Mouse (Mus musculus): Measurements from ENCODE around the gene Stat2.
"Not testable (repeated sequence)": the region's sequence is repeated elsewhere in the genome, so short reads cannot be mapped to it uniquely, and the experiment has no call there.

The Stat2 gene

DNA sequence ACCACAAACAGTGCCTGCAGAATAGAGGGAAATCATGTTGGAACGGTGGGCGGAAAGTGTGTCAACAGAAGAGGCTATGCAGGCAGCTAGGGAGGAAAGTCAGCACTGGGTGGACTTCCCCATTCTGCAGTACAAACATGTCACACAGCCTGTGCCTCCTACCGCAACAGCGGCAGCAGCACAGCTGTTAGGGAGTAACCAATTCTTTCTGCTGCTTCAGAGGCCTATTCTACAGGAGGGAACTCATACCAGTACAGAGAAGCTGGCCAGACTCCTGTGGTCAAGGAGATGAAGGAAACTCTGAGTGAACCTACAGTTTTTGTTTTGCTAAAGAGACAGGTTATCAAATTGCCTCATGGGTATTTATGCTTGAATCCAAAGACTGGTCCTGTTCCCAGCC lies 11.4 kb upstream of the Stat2 start:
- DNase-seq (ENCODE audit: low read depth, low spot score): peak; percentile 44

DNA sequence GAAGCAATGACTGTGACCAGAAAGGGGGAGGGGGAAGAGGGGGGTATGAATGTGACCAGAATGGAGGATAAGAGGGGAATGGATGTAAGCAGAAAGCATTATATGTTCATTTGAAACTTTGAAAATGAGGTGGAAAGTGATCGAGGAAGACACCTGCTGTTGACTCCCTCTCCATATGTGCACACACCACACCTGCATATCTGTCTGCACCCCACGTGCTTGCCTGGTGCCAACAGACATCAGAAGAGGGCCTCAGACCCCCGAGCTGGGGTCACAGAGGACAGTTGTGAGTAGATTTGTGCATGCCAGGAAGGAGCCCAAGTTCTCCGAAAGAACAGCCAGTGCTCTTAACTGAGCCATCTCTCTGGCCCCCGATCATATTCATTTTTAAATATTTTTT lies 10.4 kb upstream of the Stat2 start:
- DNase-seq (ENCODE audit: low read depth, low spot score): no peak

DNA sequence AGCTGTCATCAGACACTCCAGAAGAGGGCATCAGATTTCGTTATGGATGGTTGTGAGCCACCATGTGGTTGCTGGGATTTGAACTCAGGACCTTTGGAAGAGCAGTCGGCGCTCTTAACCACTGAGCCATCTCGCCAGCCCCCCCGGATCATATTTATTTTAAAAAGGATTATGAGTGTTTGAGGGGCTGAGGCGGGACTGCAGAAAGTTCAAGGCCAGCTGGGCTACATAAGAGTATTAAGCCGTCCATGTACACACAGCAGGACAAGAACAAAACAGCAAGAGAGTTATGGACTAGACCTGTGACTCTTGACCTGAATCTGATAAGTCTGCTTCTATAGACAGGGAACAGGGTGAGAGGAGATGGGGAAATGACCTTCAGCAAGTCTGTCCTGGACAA lies 10.0 kb upstream of the Stat2 start:
- DNase-seq (ENCODE audit: low read depth, low spot score): not testable (repeated sequence)

GRCm38 (mm10) chr10:128262300-128262699 lies 8.1 kb upstream of the Stat2 start:
- DNase-seq (ENCODE audit: low read depth, low spot score): no peak

DNA sequence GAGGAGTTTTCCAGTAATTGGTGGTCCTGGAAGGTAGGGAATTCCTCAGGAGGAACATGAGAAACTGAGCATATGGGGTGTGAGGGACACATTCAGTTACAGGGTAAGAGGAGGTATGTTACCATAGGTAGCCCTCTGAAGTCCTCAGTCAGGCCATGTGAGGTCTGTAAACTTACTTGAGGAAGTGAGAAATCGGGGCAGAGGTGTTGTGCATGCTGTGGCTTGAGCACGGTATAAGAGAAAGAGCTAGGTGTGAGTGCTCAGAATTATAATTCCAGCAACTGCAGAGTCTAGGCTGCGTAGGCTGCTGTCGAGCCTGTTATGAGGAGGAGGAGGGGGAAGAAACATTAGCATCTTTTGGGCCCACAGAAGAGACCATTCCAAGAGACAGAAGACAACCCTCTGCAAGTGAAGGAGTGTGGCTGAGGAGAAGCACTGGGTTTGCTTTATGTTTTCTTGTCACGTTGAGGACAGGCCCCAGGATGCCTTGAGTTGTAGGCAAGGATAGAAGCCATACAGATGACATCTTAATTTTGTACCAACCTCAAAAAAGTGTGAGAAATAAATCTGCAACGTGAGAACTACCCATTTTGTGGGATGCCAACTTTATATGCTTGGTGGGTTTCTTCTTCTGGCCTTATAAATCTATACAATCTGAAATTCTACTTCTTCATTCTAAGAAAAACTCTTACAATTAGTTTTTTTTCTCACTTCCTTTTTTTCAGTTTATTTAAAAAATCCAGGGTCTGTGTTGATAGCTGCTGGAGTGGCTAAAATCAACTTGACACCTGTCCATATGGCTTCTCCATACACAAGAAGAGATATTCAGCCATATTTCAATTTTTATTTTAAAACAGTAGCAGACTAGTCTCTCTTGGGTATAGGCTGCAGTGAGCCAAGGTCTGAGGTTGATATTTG lies 6.7 kb upstream of the Stat2 start:
- DNase-seq (ENCODE audit: low read depth, low spot score): no peak

DNA sequence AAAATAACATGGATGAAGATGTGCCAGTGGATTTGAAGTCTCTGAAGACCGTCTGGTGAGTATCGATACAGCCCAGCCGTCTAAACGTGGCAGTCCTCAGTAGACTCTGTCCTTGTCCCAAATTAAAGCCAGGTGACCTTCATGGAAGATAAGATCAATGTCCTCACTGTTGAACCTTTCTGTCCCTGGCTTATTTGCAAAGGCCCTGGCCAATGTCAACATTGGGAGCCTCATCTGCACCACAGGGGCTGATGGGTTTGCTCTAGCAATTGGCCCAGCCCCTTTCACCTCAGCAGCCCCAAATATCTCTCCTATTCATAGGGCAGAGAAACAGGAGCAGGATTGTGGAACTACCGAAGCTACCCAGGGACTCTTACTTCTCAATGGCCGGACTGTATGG lies 2.0 kb upstream of the Stat2 start, which contains the start of gene Apof:
Apof (plus strand) TSS at position 301 of the 400 bp plus-strand sequence.
- no peak for DNase-seq (ENCODE audit: low read depth, low spot score)

DNA sequence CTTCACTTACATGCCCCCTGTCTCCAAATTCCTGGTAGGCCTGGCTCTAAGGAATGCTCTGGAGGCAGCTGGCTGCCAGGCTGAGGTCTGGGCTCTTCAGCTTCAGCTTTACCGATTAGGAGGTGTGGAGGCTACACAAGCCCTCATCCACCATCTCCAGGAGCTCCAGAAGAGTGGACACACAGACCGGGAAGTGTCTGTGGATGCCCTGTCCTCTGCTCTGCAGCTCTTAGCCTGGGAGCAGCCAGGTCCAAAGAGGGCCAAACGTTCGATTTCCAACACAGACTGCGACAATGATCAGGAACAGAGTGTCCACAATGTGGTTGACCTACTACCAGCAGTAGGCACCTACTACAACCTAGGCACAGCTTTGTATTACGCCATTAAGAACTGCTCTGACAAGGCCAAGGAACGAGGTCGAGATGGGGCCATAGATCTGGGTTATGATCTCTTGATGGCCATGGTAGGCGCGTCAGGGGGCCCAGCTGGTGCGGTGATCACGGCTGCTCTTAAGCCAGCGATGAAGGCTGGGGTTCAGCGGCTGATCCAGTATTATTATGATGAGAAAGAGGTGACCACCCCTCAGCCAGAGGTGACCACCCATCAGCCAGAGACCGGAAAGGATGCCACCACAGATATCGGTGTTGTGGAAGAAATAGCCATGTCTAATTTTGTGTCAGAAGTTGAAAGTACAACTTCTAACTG lies 1.0 kb upstream of the Stat2 start:
- no peak for DNase-seq (ENCODE audit: low read depth, low spot score)

GRCm38 (mm10) chr10:128270866-128271265 lies 507 bp downstream of the Stat2 start:
- DNase-seq (ENCODE audit: low read depth, low spot score): no peak

DNA sequence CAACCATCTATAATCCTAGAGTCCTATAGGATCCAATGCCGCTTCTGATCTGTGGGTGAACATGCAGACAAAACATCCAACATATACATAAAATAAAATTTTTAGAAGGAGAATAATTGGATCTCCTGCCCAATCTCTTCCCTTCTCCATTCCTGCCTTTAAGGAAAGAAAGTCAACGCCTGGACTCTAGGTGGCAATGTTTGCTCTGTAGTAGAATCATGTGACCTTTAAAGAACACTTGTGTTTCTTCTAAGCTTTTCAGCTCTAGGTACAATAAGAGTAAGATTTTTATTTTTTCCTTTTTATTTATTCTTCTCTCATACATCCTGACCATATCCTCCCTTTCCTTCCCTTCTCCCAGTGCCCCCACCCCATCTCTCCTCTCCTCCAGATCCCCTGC lies 1.5 kb downstream of the Stat2 start:
- DNase-seq (ENCODE audit: low read depth, low spot score): no peak

GRCm38 (mm10) chr10:128272819-128273439 lies 2.6 kb downstream of the Stat2 start:
- DNase-seq (ENCODE audit: low read depth, low spot score): not testable (repeated sequence)

DNA sequence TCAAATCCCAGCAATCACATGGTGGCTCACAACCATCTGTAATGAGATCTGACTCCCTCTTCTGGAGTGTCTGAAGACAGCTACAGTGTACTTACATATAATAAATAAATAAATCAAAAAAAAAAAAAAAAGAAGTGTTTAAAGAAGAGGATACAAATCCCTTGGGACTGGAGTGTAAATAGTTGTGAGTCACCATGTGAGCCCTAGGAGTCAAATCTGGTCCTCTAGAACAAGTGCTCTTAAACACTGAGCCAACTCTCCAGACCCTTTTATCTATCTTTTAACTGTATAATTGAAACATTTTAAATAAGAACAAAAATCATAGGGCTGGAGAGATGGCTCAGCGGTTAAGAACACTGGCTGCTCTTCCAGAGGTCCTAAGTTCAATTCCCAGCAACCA lies 5.0 kb downstream of the Stat2 start:
- DNase-seq (ENCODE audit: low read depth, low spot score): not testable (repeated sequence)

DNA sequence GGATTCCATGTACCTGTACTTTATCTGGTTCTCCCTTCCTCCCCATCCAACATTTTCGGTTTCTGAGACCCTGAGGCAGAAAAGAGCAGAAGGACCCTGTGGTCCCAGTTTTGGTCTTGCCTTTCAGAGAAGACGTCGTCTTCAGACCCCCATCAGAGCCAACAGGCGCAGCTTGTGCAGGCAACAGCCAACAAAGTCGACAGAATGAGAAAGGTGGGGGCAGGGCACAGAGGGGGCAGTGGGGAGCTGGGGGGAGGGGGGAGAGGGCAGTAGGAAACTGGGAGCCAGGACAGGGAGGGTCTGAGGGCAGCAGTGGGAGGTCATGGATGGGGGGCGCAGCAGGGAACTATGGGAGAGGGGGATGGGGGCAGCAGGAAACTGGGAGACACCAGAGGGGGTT lies 7.8 kb downstream of the Stat2 start:
- DNase-seq (ENCODE audit: low read depth, low spot score): no peak

DNA sequence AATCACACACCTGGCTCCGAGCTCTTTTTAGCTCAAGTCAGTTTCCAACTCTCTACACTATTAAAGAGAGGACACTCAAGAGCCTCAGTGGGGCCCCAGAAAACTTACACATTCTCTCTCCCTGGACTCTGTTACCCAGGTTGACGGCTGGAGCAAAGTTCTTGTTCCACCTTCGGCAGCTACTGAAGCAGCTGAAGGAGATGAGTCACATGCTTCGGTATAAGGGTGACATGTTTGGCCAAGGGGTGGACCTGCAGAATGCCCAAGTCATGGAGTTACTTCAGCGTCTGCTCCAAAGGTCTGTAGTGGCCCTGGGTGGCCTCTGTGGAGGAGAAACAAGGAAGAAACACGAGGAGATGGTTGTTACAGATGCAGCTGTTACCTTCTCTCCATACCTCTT lies 10.6 kb downstream of the Stat2 start:
- DNase-seq (ENCODE audit: low read depth, low spot score): no peak

DNA sequence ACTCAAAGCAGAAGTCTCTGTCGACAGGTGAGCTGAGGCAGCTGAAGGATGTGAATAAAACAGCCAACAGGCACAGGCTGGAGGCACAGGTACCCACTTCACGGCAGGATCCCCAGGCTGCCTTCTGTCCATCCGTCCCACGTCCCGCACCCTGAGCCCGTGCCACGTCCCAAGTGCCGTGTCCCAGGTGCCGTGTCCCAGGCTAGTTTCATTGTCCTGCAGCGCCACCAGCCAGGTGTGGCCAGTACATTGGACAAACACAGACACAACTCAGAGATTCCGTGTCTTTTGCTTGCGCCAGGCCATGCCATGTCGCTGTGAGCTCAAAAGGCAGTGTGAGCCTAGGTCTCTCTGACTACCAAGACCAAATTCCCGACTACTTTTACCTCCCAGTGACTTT lies 11.3 kb downstream of the Stat2 start:
- DNase-seq (ENCODE audit: low read depth, low spot score): no peak

GRCm38 (mm10) chr10:128282886-128283450 lies 12.6 kb downstream of the Stat2 start:
- no peak for DNase-seq (ENCODE audit: low read depth, low spot score)

GRCm38 (mm10) chr10:128283604-128284579 lies 13.5 kb downstream of the Stat2 start:
- peak; percentile 32 for DNase-seq (ENCODE audit: low read depth, low spot score)

DNA sequence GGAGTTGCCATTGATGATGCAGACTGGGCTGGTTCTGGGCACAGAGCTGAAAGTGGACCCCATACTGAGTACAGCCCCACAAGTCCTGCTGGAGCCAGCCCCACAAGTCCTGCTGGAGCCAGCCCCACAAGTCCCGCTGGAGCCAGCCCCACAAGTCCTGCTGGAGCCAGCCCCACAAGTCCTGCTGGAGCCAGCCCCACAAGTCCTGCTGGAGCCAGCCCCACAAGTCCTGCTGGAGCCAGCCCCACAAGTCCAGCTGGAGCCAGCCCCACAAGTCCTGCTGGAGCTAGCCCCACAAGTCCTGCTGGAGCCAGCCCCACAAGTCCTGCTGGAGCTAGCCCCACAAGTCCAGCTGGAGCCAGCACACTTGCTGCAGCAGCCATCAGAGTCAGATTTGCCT lies 20.2 kb downstream of the Stat2 start:
- DNase-seq (ENCODE audit: low read depth, low spot score): peak; percentile 49

- DNase-seq (ENCODE audit: low read depth, low spot score): no peak
Observed at GRCm38 (mm10) chr10:128296370-128297090, 26.2 kb downstream of the Stat2 start.

DNA sequence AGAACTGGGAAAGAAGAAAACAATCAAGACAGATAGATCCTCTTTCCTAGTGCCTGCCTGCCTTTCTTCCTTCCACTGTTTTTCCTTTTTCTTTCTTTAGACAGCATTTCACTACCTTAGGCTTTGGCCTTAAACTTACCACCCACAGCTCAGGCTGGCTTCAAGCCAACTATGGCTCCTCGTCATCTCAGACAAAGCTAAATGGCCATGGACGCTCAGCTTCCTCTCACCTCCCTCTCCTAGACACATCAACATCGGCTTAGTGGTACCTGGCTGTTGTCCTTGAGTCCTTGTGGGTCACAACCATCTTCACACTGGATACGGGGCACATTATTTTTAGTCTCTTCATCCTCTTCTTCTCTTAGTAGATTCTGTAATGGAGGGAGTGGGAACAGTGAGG lies 26.9 kb downstream of the Stat2 start:
- DNase-seq (ENCODE audit: low read depth, low spot score): no peak

DNA sequence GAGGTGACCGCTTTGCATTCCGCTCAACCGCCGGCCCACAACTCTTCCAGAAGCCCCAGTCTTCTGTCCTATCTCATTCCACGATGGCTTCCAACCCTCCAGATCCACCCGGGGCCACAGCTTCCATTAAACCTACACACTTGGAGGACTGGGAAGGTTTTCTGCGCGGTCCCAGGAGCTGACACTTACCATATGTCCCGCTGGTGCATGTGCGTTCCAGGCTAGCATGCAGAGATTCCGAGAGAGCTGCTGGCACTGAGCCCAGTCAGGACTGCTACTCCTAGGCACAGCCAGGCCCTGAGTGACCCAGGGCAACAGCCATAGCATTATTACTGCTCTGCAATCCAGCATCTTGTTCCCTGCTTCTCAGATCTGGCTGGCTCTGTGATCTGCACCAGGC lies 27.3 kb downstream of the Stat2 start:
- no peak for DNase-seq (ENCODE audit: low read depth, low spot score)
